In the genomic region with DNA sequence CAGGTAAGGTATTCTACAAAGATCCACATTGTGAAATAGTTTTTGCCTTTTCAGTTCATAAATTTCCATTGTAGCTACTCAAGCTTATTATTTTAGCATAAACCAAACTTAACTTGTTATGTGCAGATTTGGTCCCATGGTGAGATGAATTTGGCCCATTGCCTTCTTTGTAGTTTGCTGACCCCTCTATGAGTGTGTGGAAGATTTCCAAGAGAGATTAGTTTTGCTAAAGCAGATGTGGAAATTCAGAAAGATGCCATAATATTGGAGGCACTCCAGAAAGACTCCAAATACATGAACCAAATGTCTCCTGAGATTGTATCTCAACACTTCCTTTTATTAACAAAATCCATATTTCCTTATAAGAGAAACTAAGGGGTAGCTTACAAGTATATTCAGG, we compare ENCODE assay signal across 24 mouse cellular contexts.
DNase-seq lines count a peak whose midpoint lies in the region; ATAC-seq and TF ChIP-seq lines count a peak whose summit lies in the region.
"Had no signal": no experiment of that assay in that cellular context is flagged by ENCODE, and none has a peak within 500 bp of the region (broad histone marks: within the 10 kb centered on the region; RNA-seq: fewer than 3 reads in every experiment).

No protein-coding gene starts in this region.

- no peaks in the 10 kb centered on the region for H3K36me3 ChIP-seq in kidney, postnatal 0 days (ENCODE audit: insufficient read depth, low read length)
- H3K36me3 ChIP-seq in lung, embryonic 15.5 days, result no peaks in the 10 kb centered on the region
- H3K36me3 ChIP-seq in stomach, embryonic 14.5 days (ENCODE audit: control insufficient read depth, insufficient read depth, low read length), result no peaks in the 10 kb centered on the region
- H3K36me3 ChIP-seq in stomach, postnatal 0 days (ENCODE audit: control insufficient read depth, insufficient read depth, low read length), result no peaks in the 10 kb centered on the region
- H3K36me3 ChIP-seq in stomach, embryonic 16.5 days (ENCODE audit: control insufficient read depth, insufficient read depth, low read length), result no peaks in the 10 kb centered on the region
- H3K36me3 ChIP-seq: embryonic facial prominence, embryonic 12.5 days; forebrain, embryonic 12.5 days; hindbrain, embryonic 12.5 days had no signal

- no peak overlapping the region for H3K4me2 ChIP-seq in kidney, postnatal 0 days (ENCODE audit: low read length)
- H3K4me2 ChIP-seq in lung, embryonic 15.5 days, result no peak overlapping the region
- H3K4me2 ChIP-seq in stomach, embryonic 14.5 days (replicated peaks; ENCODE audit: low read depth, low read length), result no peak overlapping the region
- no peak overlapping the region for H3K4me2 ChIP-seq in stomach, postnatal 0 days (replicated peaks; ENCODE audit: low read depth)
- no peak overlapping the region for H3K4me2 ChIP-seq in stomach, embryonic 16.5 days (ENCODE audit: low read depth, low read length)
- H3K4me2 ChIP-seq: embryonic facial prominence, embryonic 12.5 days; forebrain, embryonic 12.5 days; heart, embryonic 11.5 days; hindbrain, embryonic 12.5 days had no signal

- no peak overlapping the region for H3K9ac ChIP-seq in kidney, postnatal 0 days (ENCODE audit: low read depth, low read length)
- H3K9ac ChIP-seq in lung, embryonic 15.5 days, result no peak overlapping the region
- H3K9ac ChIP-seq in stomach, embryonic 14.5 days (replicated peaks; ENCODE audit: low read depth, low read length), result no peak overlapping the region
- H3K9ac ChIP-seq in stomach, postnatal 0 days (ENCODE audit: low read length), result no peak overlapping the region
- H3K9ac ChIP-seq in stomach, embryonic 16.5 days (ENCODE audit: low read length), result no peak overlapping the region
- H3K9ac ChIP-seq: embryonic facial prominence, embryonic 12.5 days; forebrain, embryonic 12.5 days; hindbrain, embryonic 12.5 days had no signal

- no peak overlapping the region for H3K27ac ChIP-seq in kidney, postnatal 0 days
- H3K27ac ChIP-seq in lung, embryonic 15.5 days, result no peak overlapping the region
- peak overlapping the region; percentile 76; the same call in 1 of the 2 replicates for H3K27ac ChIP-seq in stomach, embryonic 14.5 days (ENCODE audit: low read length)
- H3K27ac ChIP-seq in stomach, postnatal 0 days (replicated peaks), result no peak overlapping the region
- 0 out of 2 replicates have a peak overlapping the region, but pooled peaks have one; percentile 28 for H3K27ac ChIP-seq in stomach, embryonic 16.5 days (ENCODE audit: low read length)
- H3K27ac ChIP-seq: embryonic facial prominence, embryonic 12.5 days; forebrain, embryonic 12.5 days; hindbrain, embryonic 12.5 days had no signal

- H3K9me3 ChIP-seq in kidney, postnatal 0 days (replicated peaks; ENCODE audit: low read length), result no peaks in the 10 kb centered on the region
- no peaks in the 10 kb centered on the region for H3K9me3 ChIP-seq in lung, embryonic 15.5 days
- no peaks in the 10 kb centered on the region for H3K9me3 ChIP-seq in stomach, embryonic 14.5 days (ENCODE audit: control insufficient read depth, low read depth, low read length)
- no peaks in the 10 kb centered on the region for H3K9me3 ChIP-seq in stomach, postnatal 0 days (ENCODE audit: control insufficient read depth, low read length)
- H3K9me3 ChIP-seq in stomach, embryonic 16.5 days (replicated peaks; ENCODE audit: control insufficient read depth, low read length), result no peaks in the 10 kb centered on the region
- H3K9me3 ChIP-seq: embryonic facial prominence, embryonic 12.5 days; forebrain, embryonic 12.5 days; hindbrain, embryonic 12.5 days had no signal

- DNase-seq in kidney, postnatal 0 days (ENCODE audit: low spot score), result peak; percentile 53
- DNase-seq in kidney, postnatal 36 days, result no peak
- DNase-seq in lung, adult 18-20 months, result no peak
- no peak for DNase-seq in stomach, postnatal 0 days (ENCODE audit: low spot score)
- DNase-seq in gastrocnemius, adult 8-10 months (ENCODE audit: low spot score in 2 of 2), result no peak
- DNase-seq: adrenal gland, adult 8-10 months; adrenal gland, postnatal 25 days; cerebellum, adult 18-20 months; cerebellum, adult 9-10 months; cerebellum, postnatal 14 days; gastrocnemius, postnatal 14 days; heart, adult 11 months had no signal

- TF ChIP-seq CTCF in kidney, postnatal 0 days (IDR thresholded peaks at IDR 0.05; ENCODE audit: low read depth), result no peak
- no peak for TF ChIP-seq CTCF in stomach, postnatal 0 days (IDR thresholded peaks at IDR 0.05; ENCODE audit: low read depth)

- no peaks in the 10 kb centered on the region for H3K27me3 ChIP-seq in kidney, postnatal 0 days (ENCODE audit: insufficient read depth, low read length)
- no peaks in the 10 kb centered on the region for H3K27me3 ChIP-seq in lung, embryonic 15.5 days
- no peaks in the 10 kb centered on the region for H3K27me3 ChIP-seq in stomach, embryonic 14.5 days (ENCODE audit: control insufficient read depth, insufficient read depth, low read length)
- no peaks in the 10 kb centered on the region for H3K27me3 ChIP-seq in stomach, postnatal 0 days (ENCODE audit: control insufficient read depth, insufficient read depth, low read length)
- no peaks in the 10 kb centered on the region for H3K27me3 ChIP-seq in stomach, embryonic 16.5 days (ENCODE audit: control insufficient read depth, insufficient read depth, low read length)
- H3K27me3 ChIP-seq: embryonic facial prominence, embryonic 12.5 days; forebrain, embryonic 12.5 days; hindbrain, embryonic 12.5 days had no signal

- no peak overlapping the region for H3K4me3 ChIP-seq in kidney, postnatal 0 days (replicated peaks; ENCODE audit: low read depth, low read length)
- no peak overlapping the region for H3K4me3 ChIP-seq in lung, embryonic 15.5 days
- no peak overlapping the region for H3K4me3 ChIP-seq in stomach, embryonic 14.5 days (ENCODE audit: low read depth, low read length)
- no peak overlapping the region for H3K4me3 ChIP-seq in stomach, postnatal 0 days (ENCODE audit: low read depth, low read length)
- no peak overlapping the region for H3K4me3 ChIP-seq in stomach, embryonic 16.5 days (replicated peaks; ENCODE audit: low read length)
- H3K4me3 ChIP-seq: embryonic facial prominence, embryonic 12.5 days; erythroblast, embryonic 14.5 days; forebrain, embryonic 12.5 days; hindbrain, embryonic 12.5 days had no signal

- TF ChIP-seq EP300 in stomach, postnatal 0 days (optimal IDR thresholded peaks at IDR 0.05), result no peak

- no peak for ATAC-seq in kidney, postnatal 0 days (replicated peaks; ENCODE audit: low FRiP score, low read depth)
- ATAC-seq in lung, embryonic 15.5 days (ENCODE audit: borderline replicate concordance, extremely low read depth, low FRiP score, low TSS enrichment), result 0 out of 2 replicates have a peak, but pooled peaks have one; percentile 49
- ATAC-seq in stomach, embryonic 14.5 days (ENCODE audit: insufficient number of reproducible peaks, insufficient read depth, low FRiP score, low read depth), result no peak; the same call in 1 of the 2 replicates
- no peak for ATAC-seq in stomach, postnatal 0 days (ENCODE audit: low FRiP score, low TSS enrichment)
- ATAC-seq in stomach, embryonic 16.5 days (ENCODE audit: insufficient read depth, low FRiP score), result peak; percentile 50; the same call in 1 of the 2 replicates
- ATAC-seq: activated CD4-positive, CD25-positive, alpha-beta regulatory T cell, adult 4 months; CD4-positive, CD25-positive, alpha-beta regulatory T cell, adult 4 months; forebrain, embryonic 16.5 days; hindbrain, embryonic 16.5 days had no signal

- no peaks in the 10 kb centered on the region for H3K4me1 ChIP-seq in kidney, postnatal 0 days (replicated peaks; ENCODE audit: insufficient read depth, low read length)
- no peaks in the 10 kb centered on the region for H3K4me1 ChIP-seq in lung, embryonic 15.5 days
- H3K4me1 ChIP-seq in stomach, embryonic 14.5 days (ENCODE audit: control insufficient read depth, insufficient read depth, low read length), result no peaks in the 10 kb centered on the region
- no peaks in the 10 kb centered on the region for H3K4me1 ChIP-seq in stomach, postnatal 0 days (replicated peaks; ENCODE audit: control insufficient read depth, insufficient read depth)
- H3K4me1 ChIP-seq in stomach, embryonic 16.5 days (ENCODE audit: control insufficient read depth, insufficient read depth, low read length), result no peaks in the 10 kb centered on the region

Comparison
In these comparisons a context has a peak if more than half of its experiments do, and no peak if none do; other contexts are left out.
1. ATAC-seq: peak in lung, embryonic 15.5 days (single experiment) and stomach, embryonic 16.5 days (single experiment); none in kidney, postnatal 0 days (single experiment), stomach, embryonic 14.5 days (single experiment) and stomach, postnatal 0 days (single experiment).
2. H3K27ac ChIP-seq: peak in stomach, embryonic 14.5 days (single experiment) and stomach, embryonic 16.5 days (single experiment); none in kidney, postnatal 0 days (single experiment), lung, embryonic 15.5 days (single experiment) and stomach, postnatal 0 days (single experiment).